Mouse (Mus musculus): ENCODE results near the gene Abhd4. TPM values are rescaled to one million over a fixed set of nuclear protein-coding genes. Genes with fewer than 3 reads are reported as not detected.
"Not testable (repeated sequence)": the region's sequence is repeated elsewhere in the genome, so short reads cannot be mapped to it uniquely, and the experiment has no call there.

The Abhd4 gene
- polyA plus RNA-seq, 1 experiment from 2014 or later, result 58.7 TPM

GRCm38 (mm10) chr14:54224484-54225467, 29.2 kb upstream of the Abhd4 start:
- H3K4me2 ChIP-seq, result no peak overlapping the region
- 40% methylated on average over 16 of the region's 16 CpGs for WGBS
- 0 out of 2 replicates have a peak, but pooled peaks have one; percentile 21 for ATAC-seq (ENCODE audit: low FRiP score)
- peaks cover 30% of the 10 kb centered on the region for H3K4me1 ChIP-seq (replicated peaks)
- H3K27me3 ChIP-seq, result 0 out of 2 replicates have a peak, but pooled peaks cover 5% of the 10 kb centered on the region
- peak overlapping the region; percentile 61 for H3K27ac ChIP-seq
- no peak overlapping the region for H3K4me3 ChIP-seq
- H3K9ac ChIP-seq, result no peak overlapping the region
- H3K36me3 ChIP-seq, result no peaks in the 10 kb centered on the region
- no peaks in the 10 kb centered on the region for H3K9me3 ChIP-seq

- WGBS, result 79% methylated on average over 11 of the region's 11 CpGs
- Histone ChIP-seq H3K36me3 (no peaks in the 10 kb centered on the region), H3K27ac (peak overlapping the region; percentile 55), H3K9me3 (no peaks in the 10 kb centered on the region), H3K4me3 (no peak overlapping the region), H3K27me3 (0 out of 2 replicates have a peak, but pooled peaks cover 5% of the 10 kb centered on the region), H3K4me2 (no peak overlapping the region), H3K4me1 (replicated peaks) (peaks cover 30% of the 10 kb centered on the region), H3K9ac (no peak overlapping the region)
- ATAC-seq (ENCODE audit: low FRiP score), result no peak
Observed at GRCm38 (mm10) chr14:54225725-54226124, 28.3 kb upstream of the Abhd4 start.

- Histone ChIP-seq H3K4me2 (peak overlapping the region; percentile 61; the same call in 1 of the 2 replicates), H3K4me3 (no peak overlapping the region), H3K27ac (no peak overlapping the region), H3K9me3 (no peaks in the 10 kb centered on the region), H3K4me1 (replicated peaks) (peaks cover 39% of the 10 kb centered on the region), H3K9ac (no peak overlapping the region), H3K36me3 (no peaks in the 10 kb centered on the region), H3K27me3 (0 out of 2 replicates have a peak, but pooled peaks cover 5% of the 10 kb centered on the region)
- no peak for ATAC-seq (ENCODE audit: low FRiP score)
- WGBS, result 59% methylated on average over 16 of the region's 16 CpGs
Observed at GRCm38 (mm10) chr14:54226911-54227811, 26.8 kb upstream of the Abhd4 start.

GRCm38 (mm10) chr14:54227911-54228451, 26.0 kb upstream of the Abhd4 start:
- H3K4me3 ChIP-seq, result peak overlapping the region; percentile 33
- H3K9ac ChIP-seq, result peak overlapping the region; percentile 66
- no peaks in the 10 kb centered on the region for H3K9me3 ChIP-seq
- under 1% methylated on average over 10 of the region's 10 CpGs for WGBS
- peak overlapping the region; percentile 86 for H3K27ac ChIP-seq
- H3K4me1 ChIP-seq (replicated peaks), result peaks cover 45% of the 10 kb centered on the region
- ATAC-seq (ENCODE audit: low FRiP score), result peak; percentile 36
- peak overlapping the region; percentile 61 for H3K4me2 ChIP-seq
- 0 out of 2 replicates have a peak, but pooled peaks cover 5% of the 10 kb centered on the region for H3K27me3 ChIP-seq
- no peaks in the 10 kb centered on the region for H3K36me3 ChIP-seq

GRCm38 (mm10) chr14:54228501-54228900, 25.5 kb upstream of the Abhd4 start:
- no peaks in the 10 kb centered on the region for H3K9me3 ChIP-seq
- WGBS, result 6% methylated on average over 7 of the region's 7 CpGs
- H3K27me3 ChIP-seq, result 0 out of 2 replicates have a peak, but pooled peaks cover 5% of the 10 kb centered on the region
- peak overlapping the region; percentile 73 for H3K9ac ChIP-seq
- H3K27ac ChIP-seq, result peak overlapping the region; percentile 86
- peak overlapping the region; percentile 61 for H3K4me2 ChIP-seq
- H3K4me3 ChIP-seq, result peak overlapping the region; percentile 33
- peaks cover 50% of the 10 kb centered on the region for H3K4me1 ChIP-seq (replicated peaks)
- 0 out of 2 replicates have a peak, but pooled peaks have one; percentile 8 for ATAC-seq (ENCODE audit: low FRiP score)
- no peaks in the 10 kb centered on the region for H3K36me3 ChIP-seq

- ATAC-seq (ENCODE audit: low FRiP score), result peak; percentile 39
- 7% methylated on average over 25 of the region's 25 CpGs for WGBS
Observed at GRCm38 (mm10) chr14:54228933-54229713, 24.9 kb upstream of the Abhd4 start.

GRCm38 (mm10) chr14:54229849-54230248, 24.1 kb upstream of the Abhd4 start:
- H3K4me3 ChIP-seq; ATAC-seq (ENCODE audit: low FRiP score); H3K27me3 ChIP-seq; H3K4me2 ChIP-seq; H3K36me3 ChIP-seq; H3K27ac ChIP-seq; H3K9me3 ChIP-seq; H3K9ac ChIP-seq: not testable (repeated sequence)
- H3K4me1 ChIP-seq (replicated peaks), result peaks cover 58% of the 10 kb centered on the region
- WGBS, result 80% methylated on average over 3 of the region's 4 CpGs

More at GRCm38 (mm10) chr14:54228933-54229713, 24.9 kb upstream of the Abhd4 start:
- Histone ChIP-seq H3K4me2 (peak overlapping the region; percentile 61), H3K27ac (peak overlapping the region; percentile 86), H3K36me3 (no peaks in the 10 kb centered on the region; the same call in 1 of the 2 replicates), H3K9ac (peak overlapping the region; percentile 73), H3K27me3 (0 out of 2 replicates have a peak, but pooled peaks cover 5% of the 10 kb centered on the region), H3K4me3 (peak overlapping the region; percentile 33), H3K4me1 (replicated peaks) (peaks cover 57% of the 10 kb centered on the region), H3K9me3 (no peaks in the 10 kb centered on the region)

GRCm38 (mm10) chr14:54230638-54231150, 23.3 kb upstream of the Abhd4 start:
- Histone ChIP-seq H3K9me3 (no peaks in the 10 kb centered on the region), H3K4me1 (replicated peaks) (peaks cover 55% of the 10 kb centered on the region), H3K36me3 (peaks cover 14% of the 10 kb centered on the region), H3K27ac (no peak overlapping the region), H3K9ac (no peak overlapping the region), H3K27me3 (0 out of 2 replicates have a peak, but pooled peaks cover 5% of the 10 kb centered on the region), H3K4me3 (no peak overlapping the region), H3K4me2 (no peak overlapping the region)
- ATAC-seq (ENCODE audit: low FRiP score), result no peak
- 79% methylated on average over 14 of the region's 14 CpGs for WGBS

- no peak overlapping the region for H3K4me2 ChIP-seq
- ATAC-seq (ENCODE audit: low FRiP score), result no peak
- H3K4me1 ChIP-seq (replicated peaks), result peaks cover 54% of the 10 kb centered on the region
- no peak overlapping the region for H3K9ac ChIP-seq
- no peaks in the 10 kb centered on the region for H3K9me3 ChIP-seq
- no peak overlapping the region for H3K4me3 ChIP-seq
- 0 out of 2 replicates have a peak, but pooled peaks cover 5% of the 10 kb centered on the region for H3K27me3 ChIP-seq
- WGBS, result 86% methylated on average over 21 of the region's 21 CpGs
- peak overlapping the region; percentile 62; the same call in 1 of the 2 replicates for H3K27ac ChIP-seq
- peaks cover 14% of the 10 kb centered on the region for H3K36me3 ChIP-seq
Observed at GRCm38 (mm10) chr14:54231176-54231956, 22.6 kb upstream of the Abhd4 start.

GRCm38 (mm10) chr14:54232143-54232542, 21.8 kb upstream of the Abhd4 start:
- Histone ChIP-seq H3K4me1 (replicated peaks) (peaks cover 54% of the 10 kb centered on the region), H3K4me3 (no peak overlapping the region), H3K4me2 (no peak overlapping the region), H3K36me3 (peaks cover 14% of the 10 kb centered on the region), H3K9ac (no peak overlapping the region), H3K27ac (peak overlapping the region; percentile 62), H3K9me3 (no peaks in the 10 kb centered on the region), H3K27me3 (0 out of 2 replicates have a peak, but pooled peaks cover 5% of the 10 kb centered on the region)
- ATAC-seq (ENCODE audit: low FRiP score), result no peak
- WGBS, result 49% methylated on average over 9 of the region's 9 CpGs
